Mouse (Mus musculus): ENCODE results near the gene Rhoh.

The Rhoh gene

GRCm38 (mm10) chr5:65860281-65861000 lies 572 bp upstream of the Rhoh start:
- no peak for DNase-seq

DNA sequence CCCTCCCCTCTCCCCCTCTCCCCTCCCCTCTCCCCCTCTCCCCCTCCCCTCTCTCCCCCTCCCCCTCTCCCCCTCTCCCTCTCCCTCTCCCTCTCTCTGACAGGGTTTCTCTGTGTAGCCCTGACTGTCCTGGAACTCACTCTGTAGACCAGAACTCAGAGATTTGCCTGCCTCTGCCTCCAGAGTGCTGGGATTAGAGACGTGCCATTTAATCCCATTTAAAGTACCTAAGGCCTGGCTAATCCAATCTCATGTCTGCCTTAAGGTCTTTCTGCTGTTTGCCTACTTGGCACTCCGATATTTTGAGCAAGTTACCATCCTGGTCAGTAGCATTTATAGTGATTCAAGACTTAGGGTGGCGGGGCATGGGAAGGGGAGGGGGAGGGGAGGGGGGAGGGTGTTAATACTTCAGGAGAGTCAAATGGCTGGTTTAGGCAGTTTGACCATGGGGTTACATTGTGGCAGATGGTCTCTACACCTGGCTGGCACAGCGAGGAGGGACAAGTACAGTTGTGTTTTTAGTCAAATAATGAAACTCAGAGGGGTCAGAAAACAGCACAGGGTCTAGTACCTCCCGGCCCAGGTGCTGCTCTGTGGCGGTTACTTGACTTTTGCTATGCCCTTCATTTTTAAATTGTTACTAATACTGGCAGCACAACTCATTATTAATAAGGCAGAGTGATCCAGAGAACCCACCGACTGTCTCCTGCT lies 1.4 kb downstream of the Rhoh start:
- no peak for DNase-seq

DNA sequence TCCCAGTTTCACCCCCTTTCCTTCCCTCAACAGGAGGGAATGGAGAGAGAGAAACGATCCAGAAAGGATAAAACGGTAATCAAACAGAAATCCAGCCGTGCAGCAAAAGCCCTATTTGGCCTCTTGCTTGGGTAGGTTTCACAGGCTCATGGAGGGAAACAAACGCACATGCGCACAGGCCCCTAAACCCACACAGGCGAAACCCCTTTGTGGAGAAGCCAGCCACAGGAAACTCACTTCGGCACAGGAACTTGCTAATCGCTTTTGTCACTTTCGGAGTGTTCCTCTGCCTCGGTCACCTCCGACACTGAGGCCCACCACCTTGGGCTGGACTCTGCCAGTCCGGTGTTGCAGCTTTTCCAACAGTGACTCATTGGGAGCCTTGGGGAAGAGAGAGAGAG lies 2.3 kb downstream of the Rhoh start:
- DNase-seq, result peak; percentile 7

DNA sequence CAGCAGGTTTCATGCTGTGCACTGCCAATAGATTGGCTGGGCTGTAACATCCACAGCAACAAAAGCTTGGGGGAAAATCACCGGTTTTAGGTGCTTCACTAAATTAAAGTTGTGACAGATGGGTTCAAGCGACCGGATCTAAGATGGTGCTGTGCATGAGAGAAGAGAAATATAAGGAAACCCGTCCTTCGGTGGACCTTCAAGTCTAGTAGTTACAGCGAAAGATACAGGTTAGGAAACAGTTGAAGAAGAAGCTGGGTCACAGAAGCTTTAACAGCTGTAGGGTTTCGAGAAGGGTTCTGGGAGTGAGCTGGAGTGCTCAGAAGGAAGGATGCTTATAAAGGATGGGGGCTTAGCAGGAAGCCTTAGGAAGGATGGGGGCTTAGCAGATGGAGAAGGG lies 3.5 kb downstream of the Rhoh start:
- no peak for DNase-seq

GRCm38 (mm10) chr5:65864946-65865345 lies 3.9 kb downstream of the Rhoh start:
- DNase-seq, result no peak

DNA sequence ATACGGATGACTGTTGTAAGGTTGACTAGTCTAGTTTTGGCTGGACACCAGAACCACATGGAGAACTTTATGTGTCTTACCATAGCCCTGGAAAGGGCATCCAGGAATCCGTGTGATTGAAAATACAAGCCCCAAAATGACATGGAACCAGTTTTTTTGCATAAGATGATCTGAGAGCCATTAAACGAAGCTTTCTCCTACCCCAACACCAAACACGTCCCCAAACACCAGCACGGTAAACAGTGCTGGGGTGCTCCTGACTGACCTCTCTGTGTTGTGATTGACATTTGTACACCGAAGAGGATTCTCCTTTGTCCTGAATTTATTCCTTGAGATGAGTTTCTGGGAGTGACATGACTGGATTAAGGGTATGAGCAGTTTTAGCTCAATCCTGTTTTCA lies 5.6 kb downstream of the Rhoh start:
- no peak for DNase-seq

DNA sequence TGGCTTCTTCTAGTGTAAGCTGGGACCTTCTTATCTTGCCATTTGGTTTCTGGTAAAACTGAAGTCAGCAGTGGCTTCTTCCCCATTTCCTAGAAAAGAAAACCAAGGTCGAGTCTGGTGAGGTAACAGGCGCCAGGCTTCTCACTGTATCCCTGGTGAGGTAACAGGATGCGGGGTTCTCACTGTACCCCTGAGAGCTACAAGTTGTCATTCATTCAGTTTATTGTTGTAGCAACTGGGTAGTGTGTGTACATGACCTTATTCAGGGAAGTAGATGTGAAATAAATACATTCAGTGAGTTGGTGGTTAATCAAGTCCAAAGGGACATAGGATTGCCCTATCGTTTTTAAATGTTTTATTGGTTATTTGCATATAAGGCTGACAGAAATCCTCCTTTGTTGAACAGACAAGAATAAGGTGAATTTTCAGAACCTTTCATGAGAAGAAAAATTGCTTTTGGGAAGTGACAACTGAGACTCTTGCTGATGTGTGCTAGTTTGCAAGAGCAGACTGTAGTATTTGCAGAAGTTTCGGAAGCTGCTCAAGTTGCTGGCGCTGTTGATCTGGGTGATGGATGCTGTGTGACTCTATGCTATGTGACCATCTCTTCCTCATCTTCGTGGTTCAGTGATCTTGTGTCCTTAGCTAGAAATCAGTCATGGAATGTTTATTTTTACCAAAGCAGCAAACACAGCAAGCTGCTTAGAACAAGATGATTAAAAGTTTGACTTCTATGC lies 6.5 kb downstream of the Rhoh start:
- no peak for DNase-seq

DNA sequence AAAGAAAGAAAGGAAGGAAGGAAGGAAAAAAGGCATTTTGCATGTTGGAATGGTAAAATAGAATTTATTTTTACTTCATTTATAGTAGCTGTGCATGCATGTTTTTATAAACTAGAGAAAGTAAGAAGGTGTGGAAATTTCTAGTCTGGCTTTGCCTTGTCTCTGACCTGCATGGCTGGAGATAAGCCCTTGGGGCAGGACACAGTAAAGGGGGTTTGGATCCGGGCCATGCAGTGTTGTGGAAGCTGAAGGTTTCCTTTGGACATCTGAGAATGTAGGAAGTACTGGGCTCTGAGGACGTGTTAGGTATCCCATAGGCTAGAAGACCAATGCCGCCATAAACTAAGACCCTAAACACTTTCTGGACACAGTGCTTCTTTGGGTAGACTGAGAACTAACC lies 7.4 kb downstream of the Rhoh start:
- no peak for DNase-seq

DNA sequence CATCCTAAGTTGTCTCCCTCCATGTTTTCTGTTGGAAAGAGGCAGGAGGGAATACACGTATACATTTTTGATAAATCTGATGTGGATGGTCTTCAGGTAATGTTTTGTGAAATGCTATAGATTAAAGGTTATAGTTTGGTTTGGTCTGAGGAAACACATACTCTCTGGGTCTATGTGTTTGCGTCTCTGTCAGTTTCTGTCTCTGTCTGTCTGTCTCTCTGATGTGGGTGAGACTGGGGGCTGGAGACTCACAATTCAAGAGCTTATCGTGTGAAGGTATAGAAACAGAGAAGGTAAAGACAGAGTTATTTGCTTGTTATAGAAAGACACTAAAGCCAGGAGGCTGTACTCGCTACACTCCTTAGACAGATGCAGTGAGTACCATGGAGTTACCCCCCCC lies 8.6 kb downstream of the Rhoh start:
- DNase-seq, result no peak

DNA sequence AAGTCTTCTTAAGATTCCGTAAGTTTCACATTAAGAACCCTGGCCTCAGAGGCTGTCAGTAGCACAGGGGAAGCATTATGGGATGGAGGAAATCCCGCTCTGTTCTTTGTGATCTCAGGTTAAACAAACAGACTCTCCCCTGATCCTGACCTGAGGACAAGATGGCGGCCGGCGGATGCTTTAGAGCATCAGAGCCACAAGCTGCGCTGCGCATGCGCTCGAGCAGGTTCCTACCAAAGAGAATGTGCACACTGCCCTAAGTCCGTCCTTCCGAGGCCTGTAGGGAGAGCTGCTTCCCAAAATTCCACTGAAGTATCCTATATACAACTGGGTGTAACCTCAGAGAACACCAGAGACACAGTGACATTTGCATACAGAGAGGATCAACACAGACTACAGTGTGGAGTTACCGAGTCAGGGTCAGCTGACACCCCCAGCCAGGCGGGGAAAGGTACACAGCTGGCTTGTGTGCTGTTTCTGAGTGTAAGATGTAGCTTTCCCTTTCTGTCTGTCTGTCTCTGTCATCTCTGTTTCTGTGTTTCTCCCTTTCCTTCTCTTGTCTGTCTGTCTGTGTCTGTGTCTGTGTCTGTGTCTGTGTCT lies 10.4 kb downstream of the Rhoh start:
- no peak for DNase-seq

DNA sequence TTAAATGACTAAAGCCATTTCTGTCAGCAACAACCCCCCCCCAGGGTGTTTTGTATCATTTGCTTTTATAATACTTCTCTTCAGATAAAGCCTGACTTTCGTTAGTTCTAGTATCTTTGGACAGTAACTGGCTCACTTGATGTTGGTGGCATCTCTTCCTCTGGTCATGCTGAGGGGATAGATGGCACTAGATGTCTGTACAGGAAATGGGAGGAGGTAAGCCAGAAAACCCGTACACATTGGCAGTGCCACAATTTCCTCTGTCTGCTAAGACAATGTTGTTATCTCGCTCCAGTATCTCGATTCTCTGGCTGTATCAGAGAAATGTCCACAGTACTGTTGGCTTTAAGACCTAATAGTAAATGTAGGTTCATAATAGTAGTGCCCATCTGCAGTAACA lies 12.2 kb downstream of the Rhoh start:
- DNase-seq, result no peak

DNA sequence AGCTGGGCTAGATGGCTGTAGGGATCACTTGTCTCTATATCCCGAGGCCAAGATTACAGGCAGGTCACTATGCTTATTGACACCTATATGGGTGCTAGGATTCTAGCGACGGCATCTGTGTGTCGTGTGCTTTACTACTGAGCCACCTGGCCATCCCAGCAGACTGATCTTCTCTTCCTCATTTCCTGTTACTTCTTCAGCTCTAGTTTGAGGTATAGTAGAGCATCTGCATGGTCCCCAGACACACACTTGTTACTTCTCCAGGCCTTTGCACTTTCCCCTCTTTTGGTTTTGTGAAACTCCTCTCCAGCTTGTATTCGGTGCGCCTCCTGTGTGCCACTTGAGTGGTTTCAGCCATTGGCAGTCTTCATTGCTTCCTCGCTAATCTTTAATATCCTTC lies 14.3 kb downstream of the Rhoh start:
- no peak for DNase-seq

GRCm38 (mm10) chr5:65878367-65878766 lies 17.4 kb downstream of the Rhoh start:
- no peak for DNase-seq

GRCm38 (mm10) chr5:65881254-65881653 lies 20.2 kb downstream of the Rhoh start:
- DNase-seq, result no peak

- DNase-seq, result no peak
These were observed 21.6 kb downstream of the Rhoh start for GRCm38 (mm10) chr5:65882476-65883205.

DNA sequence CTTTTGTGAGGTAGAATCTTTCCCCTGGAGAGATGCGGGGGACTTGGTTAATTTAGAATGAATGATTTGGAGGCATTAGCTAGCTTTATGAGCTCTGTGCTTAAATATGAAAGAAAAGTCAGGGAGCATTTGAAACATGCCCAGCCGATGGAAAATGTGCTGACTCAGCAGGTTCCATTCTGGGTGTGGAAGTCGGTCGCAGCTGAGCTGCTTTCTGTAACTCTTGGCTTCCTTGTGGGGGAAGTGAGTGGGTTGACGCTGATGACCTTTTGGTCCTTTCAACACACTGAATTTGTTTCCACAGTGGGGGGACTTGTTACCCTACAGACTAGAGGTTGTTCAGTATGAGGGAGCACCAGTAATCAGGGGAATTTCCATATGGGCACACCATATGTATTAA lies 22.3 kb downstream of the Rhoh start:
- DNase-seq, result no peak

GRCm38 (mm10) chr5:65885699-65886443 lies 24.9 kb downstream of the Rhoh start:
- no peak for DNase-seq

- DNase-seq, result no peak
These were observed 27.1 kb downstream of the Rhoh start for GRCm38 (mm10) chr5:65888102-65888501.

DNA sequence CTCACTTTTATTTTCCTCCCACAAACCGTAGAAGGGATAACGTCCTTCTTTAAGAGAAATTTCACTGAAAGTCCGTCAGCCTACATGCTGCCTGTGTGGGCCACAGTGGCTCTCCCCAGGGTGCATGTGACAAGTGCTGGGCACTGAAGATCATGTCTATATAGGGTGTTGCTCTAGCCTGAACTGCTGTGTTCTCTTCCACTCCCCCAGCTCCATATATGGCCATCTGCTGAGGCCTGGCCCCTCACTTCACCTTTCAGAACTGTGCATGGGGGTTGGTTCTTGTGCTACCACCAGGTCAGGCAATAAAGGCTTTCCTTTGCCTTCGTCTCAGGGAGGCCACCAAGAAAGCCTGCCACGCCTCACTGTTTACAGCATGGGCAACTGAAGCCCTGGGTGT lies 28.0 kb downstream of the Rhoh start:
- no peak for DNase-seq

- no peak for DNase-seq
These were observed 30.3 kb downstream of the Rhoh start for GRCm38 (mm10) chr5:65891251-65891826.

GRCm38 (mm10) chr5:65895121-65895692 lies 34.2 kb downstream of the Rhoh start:
- DNase-seq, result no peak
